Mouse (Mus musculus) forebrain, embryonic 13.5 days (tissue): ENCODE data around the gene Gm4881. TPM values are rescaled to one million over a fixed set of nuclear protein-coding genes. Genes with fewer than 3 reads are reported as not detected.
A peak's percentile ranks its signal among the peaks of the same experiment; 100 is the strongest.

Experiments
- ATAC-seq: fragments of 200-750 bp; cut with Nextera tagmentation; 2 replicates; pipeline ENCODE4 v1.8.0; 2017
- H3K27ac ChIP-seq: fragments of 300-500 bp; sonication (generic); 2 replicates; pipeline ENCODE4 v1.5.1; 2015; ENCODE audit warnings: inconsistent platforms, mild to moderate bottlenecking, moderate library complexity
- H3K27me3 ChIP-seq: fragments of 300-500 bp; sonication (generic); 2 replicates; pipeline ENCODE4 v1.6.1; 2015; ENCODE audit warnings: mild to moderate bottlenecking, inconsistent platforms
- H3K36me3 ChIP-seq: fragments of 300-500 bp; sonication (generic); 2 replicates; pipeline ENCODE4 v1.6.1; 2015; ENCODE audit warnings: mild to moderate bottlenecking, inconsistent platforms; ENCODE audit not compliant: poor library complexity, severe bottlenecking
- H3K4me1 ChIP-seq: fragments of 300-500 bp; sonication (generic); 2 replicates; pipeline ENCODE4 v1.6.1; 2015; ENCODE audit warnings: inconsistent platforms
- H3K4me2 ChIP-seq: fragments of 300-500 bp; sonication (generic); 2 replicates; pipeline ENCODE4 v1.6.1; 2015; ENCODE audit warnings: inconsistent platforms, mild to moderate bottlenecking, moderate library complexity
- H3K4me3 ChIP-seq: fragments of 300-500 bp; sonication (generic); 2 replicates; pipeline ENCODE4 v1.5.1; 2015; ENCODE audit warnings: mild to moderate bottlenecking, inconsistent platforms
- H3K9ac ChIP-seq: fragments of 300-500 bp; sonication (generic); 2 replicates; pipeline ENCODE4 v1.6.1; 2015; ENCODE audit warnings: mild to moderate bottlenecking, inconsistent platforms
- H3K9me3 ChIP-seq: fragments of 300-500 bp; sonication (generic); replicated peaks from 2 replicates; pipeline ENCODE4 v1.6.1; 2016; ENCODE audit warnings: inconsistent platforms
- WGBS: fragments of 180-500 bp; shearing (Covaris S2); methylation state at CpG from one replicate; pipeline ENCODE4 v1.1.7; 2015; 5-methylcytosine and 5-hydroxymethylcytosine counted together
- polyA plus RNA-seq: library from polyadenylated mRNA; unstranded; fragments of >200 nt; fragmentation: Nextera tagmentation; extraction: Ambion mirVana; gene quantifications from 2 replicates; pipeline ENCODE4 v1.2.1, GENCODE M21; 2015

The Gm4881 gene
- polyA plus RNA-seq = 0.43 and 1.0 TPM in 2 replicates

DNA sequence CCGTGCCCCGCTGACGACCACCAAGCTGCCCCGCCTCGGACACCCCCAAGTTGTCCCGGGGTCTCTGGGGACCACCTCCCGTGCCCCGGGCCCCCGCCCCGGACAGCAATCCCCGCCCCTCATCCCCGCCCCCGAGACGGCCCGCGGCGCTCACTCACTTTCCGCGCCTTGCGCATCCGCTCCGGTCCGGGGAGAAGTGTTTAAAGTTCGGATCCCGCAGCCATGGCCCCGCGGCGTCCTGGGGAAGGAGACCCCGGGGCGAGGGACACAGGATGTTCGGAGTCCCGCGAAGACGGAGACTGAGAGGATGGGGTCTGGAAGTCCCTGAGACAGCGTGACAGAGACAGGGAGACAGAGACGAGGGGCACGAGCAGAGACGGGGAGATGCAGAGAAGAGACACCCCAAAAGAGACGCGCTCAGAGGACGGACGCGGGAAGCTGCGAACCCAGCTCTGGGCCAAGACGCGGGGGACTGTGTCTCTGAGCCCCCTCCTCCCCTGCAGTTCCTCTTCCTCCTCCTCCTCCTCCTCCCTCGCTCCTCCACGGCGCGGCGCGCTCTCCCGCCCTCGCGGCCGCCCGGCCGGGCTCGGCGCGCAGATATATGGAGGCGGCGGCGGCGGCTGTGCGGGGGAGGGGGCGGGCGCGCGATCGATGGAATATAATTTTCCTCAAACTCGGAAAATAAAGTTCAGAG lies at the start of gene Gm4881:
TSS of gene Gm4881 (minus strand) at position 238 of the 694 bp plus-strand sequence.
- Histone ChIP-seq H3K27me3 (peaks cover 98% of the 10 kb centered on the region), H3K4me2 (peak within 1 kb of the TSS; percentile 63), H3K4me1 (peaks cover 16% of the 10 kb centered on the region), H3K36me3 (no peaks in the 10 kb centered on the region), H3K9ac (peak within 1 kb of the TSS; percentile 45), H3K27ac (no peak within 1 kb of the TSS), H3K9me3 (no peaks in the 10 kb centered on the region), H3K4me3 (peak within 1 kb of the TSS; percentile 39)
- ATAC-seq = no peak
- WGBS = under 1% methylated on average over 61 of the region's 72 CpGs

DNA sequence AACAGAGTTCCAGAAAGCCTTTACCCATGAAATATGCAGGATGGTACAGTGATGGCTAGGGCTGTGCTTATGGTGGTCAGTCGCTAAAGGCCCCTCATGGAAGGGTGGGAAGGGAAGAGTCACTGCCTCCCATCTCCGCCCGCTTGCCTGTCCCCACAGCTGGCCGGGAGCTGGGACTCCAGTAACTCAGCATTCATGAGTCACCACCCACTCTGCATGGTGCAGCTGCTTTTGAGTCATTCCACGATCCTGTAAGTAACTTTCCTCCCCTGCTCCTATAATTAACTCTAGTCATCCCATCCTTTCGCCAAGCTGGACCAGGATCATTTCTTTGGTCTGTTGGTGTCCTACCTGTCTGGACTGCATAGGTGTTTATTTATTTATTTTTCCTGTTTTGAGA lies 48.8 kb upstream of the Gm4881 start:
- no peak overlapping the region for H3K4me2 ChIP-seq
- H3K4me3 ChIP-seq = no peak overlapping the region
- no peak overlapping the region for H3K9ac ChIP-seq
- H3K9me3 ChIP-seq = no peaks in the 10 kb centered on the region
- H3K27ac ChIP-seq = no peak overlapping the region
- 82% methylated on average over 6 of the region's 6 CpGs for WGBS
- H3K27me3 ChIP-seq = no peaks in the 10 kb centered on the region
- no peak for ATAC-seq
- no peaks in the 10 kb centered on the region for H3K4me1 ChIP-seq
- peaks cover 92% of the 10 kb centered on the region for H3K36me3 ChIP-seq

DNA sequence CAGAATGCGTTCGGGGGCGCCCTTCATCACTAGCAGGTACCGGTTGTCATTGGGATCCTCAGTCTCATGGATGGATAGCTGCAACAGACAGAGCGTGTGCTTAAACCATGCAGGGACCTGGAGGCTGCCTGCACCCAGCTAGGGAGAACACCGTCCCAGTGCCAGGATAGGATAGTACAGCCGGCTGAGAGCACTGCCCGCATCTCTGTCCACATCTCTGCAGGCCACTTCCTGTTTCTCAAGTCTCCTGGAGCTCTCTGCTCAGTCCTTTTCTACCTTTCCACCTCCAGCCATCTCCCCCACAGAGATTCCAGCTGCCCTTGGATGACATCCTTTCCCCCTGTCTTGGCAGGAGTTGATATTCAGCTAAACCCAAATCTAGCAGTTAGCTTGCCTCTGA lies 46.2 kb upstream of the Gm4881 start:
- H3K4me2 ChIP-seq = no peak overlapping the region
- H3K36me3 ChIP-seq = peaks cover 96% of the 10 kb centered on the region

DNA sequence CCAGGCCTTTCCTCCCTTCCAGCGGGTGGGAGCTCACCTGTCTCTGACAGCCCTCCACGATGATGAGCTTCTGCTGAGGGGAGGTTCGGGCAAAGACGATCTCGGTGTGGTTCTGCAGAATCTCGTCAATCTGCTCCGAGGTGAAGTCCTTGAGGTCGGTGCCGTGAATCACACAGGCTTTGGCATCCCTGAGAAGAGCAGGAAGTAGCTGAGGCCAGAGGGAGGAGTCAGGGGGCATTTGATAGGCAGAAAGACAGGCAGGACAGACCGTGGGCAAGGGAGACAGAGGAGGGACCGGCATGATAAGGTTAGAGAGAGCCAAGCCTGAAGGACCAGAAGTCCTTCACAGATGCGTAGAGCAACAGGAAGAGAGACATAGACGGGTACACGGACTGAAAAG lies 43.6 kb upstream of the Gm4881 start:
- Histone ChIP-seq H3K4me2 (no peak overlapping the region), H3K36me3 (peaks cover 94% of the 10 kb centered on the region), H3K9ac (no peak overlapping the region), H3K27ac (no peak overlapping the region), H3K9me3 (no peaks in the 10 kb centered on the region), H3K4me1 (no peaks in the 10 kb centered on the region), H3K27me3 (no peaks in the 10 kb centered on the region), H3K4me3 (no peak overlapping the region)
- no peak for ATAC-seq
- WGBS = 90% methylated on average over 14 of the region's 14 CpGs

More for the DNA sequence above, 46.2 kb upstream of the Gm4881 start:
- Histone ChIP-seq H3K4me1 (no peaks in the 10 kb centered on the region), H3K4me3 (no peak overlapping the region), H3K27me3 (no peaks in the 10 kb centered on the region), H3K9ac (no peak overlapping the region), H3K27ac (no peak overlapping the region), H3K9me3 (no peaks in the 10 kb centered on the region)
- ATAC-seq = no peak
- 80% methylated on average over 8 of the region's 8 CpGs for WGBS

DNA sequence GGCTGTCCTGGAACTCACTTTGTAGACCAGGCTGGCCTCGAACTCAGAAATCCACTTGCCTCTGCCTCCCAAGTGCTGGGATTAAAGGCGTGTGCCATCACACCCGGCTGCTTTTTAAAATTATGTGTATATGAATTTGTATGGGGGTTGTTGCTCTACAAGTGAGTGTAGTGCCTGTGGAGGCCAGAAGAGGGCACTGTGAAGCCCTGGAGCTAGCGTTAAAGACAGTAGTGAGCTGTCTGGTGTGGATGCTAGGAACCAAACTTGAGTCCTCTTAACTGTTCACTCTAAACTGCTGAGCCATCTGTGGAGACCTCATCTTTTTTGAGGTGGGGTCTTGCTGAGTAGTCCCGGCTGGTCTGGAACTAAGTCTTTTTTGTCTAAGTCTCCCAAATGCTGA lies 41.5 kb upstream of the Gm4881 start:
- no peak overlapping the region for H3K9ac ChIP-seq
- no peaks in the 10 kb centered on the region for H3K4me1 ChIP-seq
- no peak overlapping the region for H3K4me3 ChIP-seq
- H3K9me3 ChIP-seq = no peaks in the 10 kb centered on the region
- peaks cover 95% of the 10 kb centered on the region for H3K36me3 ChIP-seq
- ATAC-seq = no peak
- H3K4me2 ChIP-seq = no peak overlapping the region
- WGBS = 70% methylated on average over 5 of the region's 5 CpGs
- H3K27me3 ChIP-seq = no peaks in the 10 kb centered on the region
- H3K27ac ChIP-seq = no peak overlapping the region

DNA sequence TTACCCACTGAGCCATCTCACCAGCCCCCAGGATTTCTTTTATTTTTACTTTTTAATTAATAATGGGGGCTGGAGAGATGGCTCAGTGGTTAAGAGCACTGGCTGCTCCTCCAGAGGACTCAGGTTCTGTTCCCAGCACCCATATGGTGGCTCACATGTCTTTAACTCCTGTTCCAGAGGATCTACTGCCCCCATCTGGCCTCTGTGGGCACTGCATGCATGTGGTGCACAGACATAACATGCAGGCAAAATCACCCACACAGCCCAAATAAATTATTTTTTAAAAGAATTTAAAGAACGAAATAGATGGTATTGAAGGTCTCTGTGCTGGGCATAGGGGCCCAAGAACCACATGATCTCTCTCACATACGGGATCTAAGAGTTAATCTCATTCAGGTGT lies 40.0 kb upstream of the Gm4881 start:
- Histone ChIP-seq H3K4me2 (no peak overlapping the region), H3K36me3 (peaks cover 95% of the 10 kb centered on the region), H3K9me3 (no peaks in the 10 kb centered on the region), H3K9ac (no peak overlapping the region), H3K4me1 (no peaks in the 10 kb centered on the region), H3K4me3 (no peak overlapping the region), H3K27me3 (no peaks in the 10 kb centered on the region), H3K27ac (no peak overlapping the region)
- ATAC-seq = no peak
- WGBS = 93% methylated on average over 2 of the region's 2 CpGs

DNA sequence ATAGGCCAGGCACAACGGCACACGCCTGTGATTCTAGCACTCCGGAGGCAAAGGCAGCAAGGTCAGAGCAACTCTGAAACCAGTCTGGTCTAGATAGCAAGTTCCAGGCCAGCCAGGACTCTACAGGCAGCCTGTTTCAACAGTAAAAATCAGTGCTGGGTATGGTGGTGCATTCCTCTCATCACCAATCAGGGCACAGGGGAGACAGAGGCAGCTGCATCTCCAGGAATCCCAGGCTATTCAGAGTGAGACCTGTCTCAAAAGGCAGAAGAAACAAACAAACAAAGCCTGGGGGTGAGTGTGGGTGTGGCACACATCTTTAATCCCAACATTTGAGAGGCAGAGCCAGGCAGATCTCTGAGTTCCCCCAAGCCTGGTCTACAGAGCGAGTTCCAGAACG lies 39.1 kb upstream of the Gm4881 start:
- no peak overlapping the region for H3K27ac ChIP-seq
- WGBS = 94% methylated on average over 5 of the region's 5 CpGs
- no peak overlapping the region for H3K4me2 ChIP-seq
- H3K9me3 ChIP-seq = no peaks in the 10 kb centered on the region
- ATAC-seq = no peak
- H3K4me1 ChIP-seq = no peaks in the 10 kb centered on the region
- H3K27me3 ChIP-seq = no peaks in the 10 kb centered on the region
- no peak overlapping the region for H3K4me3 ChIP-seq
- H3K36me3 ChIP-seq = peaks cover 95% of the 10 kb centered on the region
- no peak overlapping the region for H3K9ac ChIP-seq

DNA sequence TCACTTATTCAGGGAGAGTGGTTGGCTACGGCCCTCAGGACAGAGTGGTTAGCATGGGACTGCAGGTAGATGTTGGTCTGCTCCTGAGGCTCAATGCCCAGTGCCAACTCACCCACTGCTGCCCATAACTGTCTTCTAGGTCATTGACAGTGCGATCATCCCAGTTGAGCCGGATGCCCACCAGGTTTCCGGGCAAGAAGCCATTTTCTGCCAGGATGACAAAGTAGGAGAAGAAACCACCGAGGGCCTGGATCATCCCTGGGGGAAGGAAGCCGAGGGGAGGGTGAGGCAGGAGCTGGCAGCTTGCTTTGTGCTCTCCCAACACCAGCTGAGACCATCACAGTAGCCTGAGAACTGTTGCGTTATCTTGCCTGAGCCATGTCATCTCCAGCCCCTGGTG lies 36.1 kb upstream of the Gm4881 start:
- 79% methylated on average over 7 of the region's 7 CpGs for WGBS

DNA sequence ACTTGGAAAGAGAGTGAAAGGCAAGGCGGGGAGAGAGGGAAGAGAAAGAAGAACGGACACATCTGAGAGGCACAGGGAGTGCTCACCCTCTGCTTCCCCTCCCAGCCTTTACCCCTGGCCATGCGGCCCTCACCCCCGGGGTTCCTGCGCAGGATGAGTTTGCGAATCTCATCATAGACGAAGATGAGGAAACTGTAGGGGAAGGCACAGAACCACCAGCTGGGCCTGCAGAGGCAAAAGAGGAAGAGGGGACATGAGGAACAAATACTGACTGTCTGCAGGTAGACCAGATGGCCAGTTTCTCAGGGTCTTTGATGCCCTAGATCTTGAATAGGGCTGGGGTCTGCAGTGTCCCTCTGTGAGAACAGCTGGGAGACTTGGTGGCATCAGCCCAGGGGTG lies 34.5 kb upstream of the Gm4881 start:
- no peak overlapping the region for H3K4me3 ChIP-seq
- no peak overlapping the region for H3K4me2 ChIP-seq
- H3K4me1 ChIP-seq = no peaks in the 10 kb centered on the region
- no peak overlapping the region; the same call in 1 of the 2 replicates for H3K9ac ChIP-seq
- ATAC-seq = no peak
- WGBS = 90% methylated on average over 7 of the region's 7 CpGs
- peaks cover 64% of the 10 kb centered on the region for H3K36me3 ChIP-seq
- H3K9me3 ChIP-seq = no peaks in the 10 kb centered on the region
- no peaks in the 10 kb centered on the region for H3K27me3 ChIP-seq
- H3K27ac ChIP-seq = no peak overlapping the region

More for the DNA sequence above, 36.1 kb upstream of the Gm4881 start:
- Histone ChIP-seq H3K9ac (no peak overlapping the region), H3K9me3 (no peaks in the 10 kb centered on the region), H3K36me3 (peaks cover 77% of the 10 kb centered on the region), H3K27ac (no peak overlapping the region), H3K4me2 (no peak overlapping the region), H3K4me3 (no peak overlapping the region), H3K27me3 (no peaks in the 10 kb centered on the region), H3K4me1 (no peaks in the 10 kb centered on the region)
- ATAC-seq = no peak

DNA sequence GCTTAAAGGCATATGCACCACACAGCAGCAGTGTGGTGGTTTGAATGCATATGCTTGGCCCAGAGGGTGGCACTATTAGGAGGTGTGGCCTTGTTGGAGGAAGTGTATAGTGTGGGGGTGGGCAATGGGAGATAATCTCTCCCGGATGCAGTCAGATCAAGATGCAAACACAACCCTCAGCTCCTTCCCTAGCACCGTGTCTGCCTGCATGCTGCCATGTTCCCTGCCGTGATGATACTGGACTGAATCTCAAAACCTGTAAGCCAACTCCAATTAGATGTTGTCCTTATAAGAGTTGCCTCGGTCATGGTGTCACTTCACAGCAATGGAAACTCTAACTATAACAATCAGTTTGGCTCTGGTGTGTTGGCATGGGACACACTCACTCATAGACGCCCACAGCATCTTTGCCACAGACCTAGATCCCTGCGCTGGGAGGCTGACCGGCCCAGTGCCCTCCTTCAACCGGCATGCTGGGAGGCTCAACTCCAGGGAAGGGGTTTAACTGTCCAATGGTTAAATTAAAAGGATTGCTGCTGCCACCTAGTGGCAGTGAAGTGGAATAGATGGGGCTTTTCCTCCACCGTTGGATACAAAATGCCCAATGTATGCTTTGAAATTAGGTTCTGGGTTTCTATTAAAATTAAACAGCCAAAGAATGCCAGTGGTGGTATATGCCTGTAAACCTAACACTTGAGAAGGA lies 30.8 kb upstream of the Gm4881 start:
- H3K4me2 ChIP-seq = no peak overlapping the region

DNA sequence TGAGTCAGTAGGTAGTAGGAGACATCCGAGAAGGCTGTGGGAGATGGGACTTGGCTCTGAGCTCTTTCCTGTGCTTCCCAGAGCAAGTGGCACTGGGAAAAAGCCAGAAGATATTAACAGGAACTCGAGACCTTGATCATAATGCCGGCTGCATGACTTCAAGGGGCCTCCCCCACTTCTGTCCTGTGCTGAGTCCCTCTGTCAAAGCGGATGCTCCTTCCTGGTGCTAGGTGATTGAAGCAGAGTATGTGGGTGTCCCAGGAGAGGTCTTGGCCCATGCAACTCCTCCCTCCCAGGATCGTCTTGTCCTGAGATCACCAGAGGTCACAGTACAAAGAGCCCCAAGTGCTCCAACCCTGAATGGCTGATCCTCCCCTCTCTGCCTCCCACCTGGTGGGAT lies 29.6 kb upstream of the Gm4881 start:
- WGBS = 82% methylated on average over 5 of the region's 5 CpGs
- peaks cover 10% of the 10 kb centered on the region for H3K4me1 ChIP-seq
- H3K9me3 ChIP-seq = no peaks in the 10 kb centered on the region

More for the DNA sequence above, 30.8 kb upstream of the Gm4881 start:
- Histone ChIP-seq H3K9me3 (no peaks in the 10 kb centered on the region), H3K4me3 (no peak overlapping the region), H3K4me1 (peaks cover 10% of the 10 kb centered on the region), H3K9ac (no peak overlapping the region), H3K27me3 (no peaks in the 10 kb centered on the region), H3K36me3 (peaks cover 28% of the 10 kb centered on the region), H3K27ac (no peak overlapping the region)
- WGBS = 34% methylated on average over 9 of the region's 9 CpGs
- no peak for ATAC-seq

DNA sequence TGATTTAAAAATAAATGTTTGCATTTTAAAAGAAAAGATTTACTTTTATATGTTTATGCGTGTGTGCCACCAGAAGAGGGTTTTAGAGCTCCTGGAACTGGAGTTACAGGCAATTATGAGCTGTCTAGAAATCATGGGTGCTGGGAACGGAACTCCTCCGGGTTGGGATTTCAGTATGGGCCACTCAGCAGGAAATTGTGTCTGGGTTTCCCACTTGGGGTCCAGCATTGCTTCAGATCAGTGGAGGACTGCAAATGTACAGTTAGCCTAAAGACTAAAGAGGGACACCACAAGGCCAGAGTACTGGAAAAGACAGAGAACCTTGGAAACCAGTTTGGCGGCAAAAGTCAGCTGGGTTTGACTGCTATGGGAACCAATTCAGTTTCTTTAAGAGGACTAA lies 28.9 kb upstream of the Gm4881 start:
- no peak overlapping the region for H3K27ac ChIP-seq
- H3K36me3 ChIP-seq = peaks cover 10% of the 10 kb centered on the region
- no peak overlapping the region for H3K4me3 ChIP-seq
- peaks cover 10% of the 10 kb centered on the region for H3K4me1 ChIP-seq
- H3K9ac ChIP-seq = no peak overlapping the region
- H3K27me3 ChIP-seq = no peaks in the 10 kb centered on the region
- WGBS = 87% methylated on average over 4 of the region's 4 CpGs
- H3K4me2 ChIP-seq = no peak overlapping the region
- no peaks in the 10 kb centered on the region for H3K9me3 ChIP-seq
- ATAC-seq = no peak

More for the DNA sequence above, 29.6 kb upstream of the Gm4881 start:
- Histone ChIP-seq H3K36me3 (peaks cover 17% of the 10 kb centered on the region), H3K4me2 (no peak overlapping the region), H3K9ac (no peak overlapping the region), H3K4me3 (no peak overlapping the region), H3K27ac (no peak overlapping the region), H3K27me3 (no peaks in the 10 kb centered on the region)
- no peak for ATAC-seq
